In the genomic region with DNA sequence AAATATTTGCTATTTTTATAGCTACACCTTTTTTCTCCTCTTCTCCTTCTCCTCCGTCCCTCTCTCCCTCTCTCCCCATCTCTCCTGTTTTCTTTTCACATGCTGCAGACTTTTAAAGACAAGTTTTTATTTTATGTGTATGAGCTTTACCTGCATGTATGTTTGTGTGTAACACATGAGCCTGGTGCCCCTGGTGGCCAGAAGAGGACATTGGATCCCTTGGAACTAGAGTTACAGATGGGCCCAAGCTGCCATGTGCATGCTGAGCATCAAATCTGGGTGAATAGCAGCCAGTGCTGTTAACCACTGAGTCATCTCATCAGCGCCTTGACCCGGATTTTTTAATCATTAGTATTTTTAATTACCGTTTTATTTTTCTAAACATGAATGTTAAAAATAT, we compare ENCODE assay signal across 8 mouse cellular contexts. TPM values are rescaled to one million over a fixed set of nuclear protein-coding genes. Genes with fewer than 3 reads are reported as not detected.
DNase-seq lines count a peak whose midpoint lies in the region; ATAC-seq and TF ChIP-seq lines count a peak whose summit lies in the region.
"Had no signal": no experiment of that assay in that cellular context is flagged by ENCODE, and none has a peak within 500 bp of the region (broad histone marks: within the 10 kb centered on the region; RNA-seq: fewer than 3 reads in every experiment).

No protein-coding gene starts in this region.

- H3K4me2 ChIP-seq in intestine, postnatal 0 days (replicated peaks; ENCODE audit: low read depth) = no peak overlapping the region
- H3K4me2 ChIP-seq in intestine, embryonic 16.5 days (ENCODE audit: low read depth, low read length) = no peak overlapping the region
- no peak overlapping the region for H3K4me2 ChIP-seq in lung, embryonic 14.5 days
- H3K4me2 ChIP-seq: embryonic facial prominence, embryonic 12.5 days had no signal

- WGBS in intestine, postnatal 0 days = 72% methylated on average over 4 of the region's 4 CpGs
- 71% methylated on average over 4 of the region's 4 CpGs for WGBS in intestine, embryonic 16.5 days
- 66% methylated on average over 4 of the region's 4 CpGs for WGBS in lung, embryonic 14.5 days

- H3K4me3 ChIP-seq in intestine, postnatal 0 days (ENCODE audit: low read depth, low read length) = no peak overlapping the region
- no peak overlapping the region for H3K4me3 ChIP-seq in intestine, embryonic 16.5 days (ENCODE audit: low read length)
- no peak overlapping the region for H3K4me3 ChIP-seq in lung, embryonic 14.5 days (ENCODE audit: low read depth, low read length)
- H3K4me3 ChIP-seq: embryonic facial prominence, embryonic 12.5 days had no signal

- H3K9me3 ChIP-seq in intestine, postnatal 0 days (ENCODE audit: control insufficient read depth) = no peaks in the 10 kb centered on the region
- no peaks in the 10 kb centered on the region for H3K9me3 ChIP-seq in intestine, embryonic 16.5 days (ENCODE audit: control insufficient read depth, low read length)
- H3K9me3 ChIP-seq in lung, embryonic 14.5 days (ENCODE audit: low read depth, low read length) = no peaks in the 10 kb centered on the region
- H3K9me3 ChIP-seq: embryonic facial prominence, embryonic 12.5 days had no signal

- H3K9ac ChIP-seq in intestine, postnatal 0 days (ENCODE audit: low read depth, low read length) = no peak overlapping the region
- H3K9ac ChIP-seq in intestine, embryonic 16.5 days (ENCODE audit: low read depth, low read length) = no peak overlapping the region
- no peak overlapping the region for H3K9ac ChIP-seq in lung, embryonic 14.5 days
- H3K9ac ChIP-seq: embryonic facial prominence, embryonic 12.5 days had no signal

- H3K4me1 ChIP-seq in intestine, postnatal 0 days (replicated peaks; ENCODE audit: control insufficient read depth, insufficient read depth, low read length) = no peaks in the 10 kb centered on the region
- peaks cover 4% of the 10 kb centered on the region; the same call in 1 of the 2 replicates for H3K4me1 ChIP-seq in intestine, embryonic 16.5 days (ENCODE audit: control insufficient read depth, insufficient read depth, low read length)
- 0 out of 2 replicates have a peak, but pooled peaks cover 3% of the 10 kb centered on the region for H3K4me1 ChIP-seq in lung, embryonic 14.5 days (ENCODE audit: insufficient read depth)

- H3K36me3 ChIP-seq in intestine, postnatal 0 days (ENCODE audit: control insufficient read depth, insufficient read depth) = no peaks in the 10 kb centered on the region
- no peaks in the 10 kb centered on the region for H3K36me3 ChIP-seq in intestine, embryonic 16.5 days (ENCODE audit: control insufficient read depth, insufficient read depth, low read length)
- H3K36me3 ChIP-seq in lung, embryonic 14.5 days (ENCODE audit: insufficient read depth) = no peaks in the 10 kb centered on the region
- H3K36me3 ChIP-seq: embryonic facial prominence, embryonic 12.5 days had no signal

- H3K27ac ChIP-seq in intestine, postnatal 0 days (ENCODE audit: low read depth, low read length) = no peak overlapping the region
- no peak overlapping the region for H3K27ac ChIP-seq in intestine, embryonic 16.5 days (ENCODE audit: low read length)
- no peak overlapping the region for H3K27ac ChIP-seq in lung, embryonic 14.5 days (ENCODE audit: low read depth)
- H3K27ac ChIP-seq: embryonic facial prominence, embryonic 12.5 days had no signal

- H3K27me3 ChIP-seq in intestine, postnatal 0 days (replicated peaks; ENCODE audit: control insufficient read depth, insufficient read depth, low read length) = no peaks in the 10 kb centered on the region
- no peaks in the 10 kb centered on the region for H3K27me3 ChIP-seq in intestine, embryonic 16.5 days (replicated peaks; ENCODE audit: control insufficient read depth, insufficient read depth, low read length)
- no peaks in the 10 kb centered on the region for H3K27me3 ChIP-seq in lung, embryonic 14.5 days (ENCODE audit: insufficient read depth, low read length)
- H3K27me3 ChIP-seq: embryonic facial prominence, embryonic 12.5 days had no signal

- peak; percentile 73 for DNase-seq in CD4-positive, CD25-positive, alpha-beta regulatory T cell, adult 2 months (ENCODE audit: low read depth, low spot score)
- peak; percentile 32 for DNase-seq in R1 (ENCODE audit: low read depth, low spot score)
- DNase-seq in lung, embryonic 14.5 days = peak; percentile 44
- DNase-seq in urinary bladder, postnatal 14 days (ENCODE audit: low spot score) = no peak
- no peak for DNase-seq in urinary bladder, postnatal 4 days (ENCODE audit: low spot score in 2 of 2)

- no peak for ATAC-seq in intestine, postnatal 0 days
- no peak for ATAC-seq in intestine, embryonic 16.5 days
- no peak for ATAC-seq in lung, embryonic 14.5 days (ENCODE audit: insufficient read depth)

- peak; percentile 68 for TF ChIP-seq CTCF in intestine, postnatal 0 days (IDR thresholded peaks at IDR 0.05; ENCODE audit: low read depth)
- TF ChIP-seq CTCF in lung, embryonic 14.5 days (IDR thresholded peaks at IDR 0.05; ENCODE audit: low read depth) = peak; percentile 69

RNA-seq across cellular contexts. Expression of gene Armc3, which starts 42.9 kb away (rescaled TPM):
- 0.09 TPM in 1 of 2 replicates, not detected in the other for polyA plus RNA-seq in intestine, postnatal 0 days (2015; fragmentation: Nextera tagmentation; extraction: Ambion mirVana)
- 0.11 TPM in 1 of 2 replicates, not detected in the other for polyA plus RNA-seq in intestine, embryonic 16.5 days (2015; fragmentation: Nextera tagmentation; extraction: Ambion mirVana)
- polyA plus RNA-seq in lung, embryonic 14.5 days (2014; fragmentation: Nextera tagmentation; extraction: Ambion mirVana) = 0.11 and 0.26 TPM in 2 replicates

Comparison
In these comparisons a context has a peak if more than half of its experiments do, and no peak if none do; other contexts are left out.
1. DNase-seq: peak in CD4-positive, CD25-positive, alpha-beta regulatory T cell, adult 2 months (single experiment), R1 (single experiment) and lung, embryonic 14.5 days (single experiment); none in urinary bladder, postnatal 14 days (single experiment) and urinary bladder, postnatal 4 days (0 of 2).